In genomic region chr16:20555000-20555399, GRCm38 (mm10) we compare ENCODE assay signal across 16 mouse cellular contexts. TPM values are rescaled to one million over a fixed set of nuclear protein-coding genes. Genes with fewer than 3 reads are reported as not detected.
"Had no signal": no experiment of that assay in that cellular context is flagged by ENCODE, and none has a peak within 500 bp of the region (broad histone marks: within the 10 kb centered on the region; RNA-seq: fewer than 3 reads in every experiment).

No protein-coding gene starts in this region.

- DNase-seq: heart, postnatal 10 days; heart, postnatal 14 days; heart, postnatal 36 days; heart, postnatal 4 days; kidney, adult 11 months; kidney, adult 18-20 months; kidney, adult 2 months; kidney, adult 8-10 months; kidney, adult 9 months; kidney, postnatal 10 days; kidney, postnatal 14 days; kidney, postnatal 25 days; kidney, postnatal 36 days; kidney, postnatal 4 days; layer of hippocampus, adult 9-11 months; layer of hippocampus, postnatal 36 days had no signal

RNA-seq across cellular contexts. Expression of gene Vwa5b2, which starts 34.3 kb away (rescaled TPM):
- total RNA-seq: heart, postnatal 14 days; heart, postnatal 4 days had no signal
